Mouse (Mus musculus): ENCODE measurements around the gene Ap3b1.

DNA sequence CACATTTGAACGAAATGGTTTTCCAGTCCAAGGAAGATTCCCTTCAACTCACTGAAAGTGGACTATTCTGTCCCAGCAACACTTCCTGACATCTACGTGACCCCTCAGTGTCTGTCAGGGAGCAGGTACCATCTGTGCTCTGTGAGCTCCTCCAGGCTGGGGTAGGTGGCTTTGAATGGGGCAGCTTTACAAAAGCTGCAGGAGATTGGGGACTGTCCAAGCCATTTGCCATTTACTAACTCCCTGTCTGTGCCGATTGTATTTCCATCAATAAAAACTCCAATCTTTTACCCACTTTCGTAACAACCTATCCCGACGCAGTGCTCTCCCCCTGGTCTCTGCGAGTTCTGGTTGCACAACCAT, 249.1 kb downstream of the Ap3b1 start:
- no peak for TF ChIP-seq POLR2A (IDR thresholded peaks at IDR 0.05; ENCODE audit: extremely low read depth, insufficient read depth, low read length)
- no peak for TF ChIP-seq CTCF (IDR thresholded peaks at IDR 0.05; ENCODE audit: extremely low read depth, insufficient read depth, low read length)
